Mouse (Mus musculus): ENCODE results near the gene Kat6b.

GRCm38 (mm10) chr14:21567293-21567984 lies 86.2 kb downstream of the Kat6b start:
- no peak for TF ChIP-seq CTCF (conservative IDR thresholded peaks at IDR 0.05; ENCODE audit: insufficient read depth, insufficient read length, low read depth, low read length)
- TF ChIP-seq POLR2A (IDR thresholded peaks at IDR 0.05; ENCODE audit: low read depth, low read length) = no peak

Measured in kidney, adult 2 months (tissue).